Mouse (Mus musculus) liver, adult (tissue): ENCODE results near the gene Usp45.

Experiments
- GATA4 ChIP-seq: IDR thresholded peaks from 2 replicates; pipeline ENCODE4 v1.6.1; 2014; ENCODE audit warnings: mild to moderate bottlenecking, low read length; ENCODE audit not compliant: insufficient replicate concordance

The Usp45 gene

DNA sequence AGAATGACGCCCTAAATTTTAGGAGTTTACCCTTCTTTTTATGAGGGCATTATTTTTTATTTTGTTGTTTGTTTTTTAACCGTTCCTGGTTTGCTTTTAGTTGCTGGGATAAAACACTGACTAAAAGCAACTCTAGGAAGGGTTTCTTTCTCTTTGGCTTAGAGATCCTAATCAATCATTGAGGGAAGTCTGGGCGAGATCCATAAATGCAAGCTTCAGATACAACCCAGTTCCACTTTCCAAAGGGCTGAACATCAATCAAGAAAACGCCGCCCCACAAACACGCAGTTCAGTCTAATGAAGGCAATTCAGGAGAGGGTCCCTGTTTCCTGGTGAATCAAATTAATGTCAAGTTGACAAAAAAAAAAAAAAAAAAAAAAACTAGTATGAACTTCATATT is 111.8 kb downstream of the Usp45 start:
- TF ChIP-seq GATA4: no peak

DNA sequence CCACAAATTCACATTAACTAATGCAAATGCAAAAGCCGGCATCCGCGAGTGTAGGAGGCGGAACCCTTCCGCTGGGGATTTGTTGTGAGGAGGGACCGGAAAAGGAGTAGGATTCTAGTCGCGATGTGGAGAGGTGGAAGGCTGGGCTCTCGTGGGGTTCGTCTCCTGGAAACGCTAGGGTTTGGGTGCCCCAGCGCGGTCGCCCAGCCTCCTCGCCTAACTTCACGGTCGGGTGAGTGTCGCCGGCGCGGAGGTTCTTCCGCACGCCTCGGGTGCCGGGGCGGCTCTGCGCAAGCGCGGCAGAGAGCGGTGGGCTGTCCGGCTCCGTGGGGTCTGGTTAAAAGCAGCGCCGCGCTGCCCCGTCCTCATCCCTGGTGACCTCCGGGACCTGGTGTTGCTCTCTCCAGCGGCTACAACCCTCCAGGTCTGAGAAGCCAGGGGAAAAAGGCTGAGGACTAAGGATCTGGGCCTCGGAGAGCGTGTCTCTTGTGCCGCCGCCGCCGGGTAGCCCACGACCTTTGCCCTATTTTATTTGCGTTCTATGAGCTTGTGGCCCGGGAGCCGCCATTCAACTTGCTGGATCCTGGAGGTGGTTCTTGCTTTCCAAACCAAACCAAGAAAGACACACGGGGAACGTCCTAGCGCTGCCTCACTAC is 112.7 kb downstream of the Usp45 start, which contains the start of gene Coq3:
TSS of gene Coq3 (plus strand) at position 109 of the 656 bp plus-strand sequence.
- peak; percentile 21; the same call in 1 of the 2 replicates for TF ChIP-seq GATA4

- no peak for TF ChIP-seq GATA4
These were observed 115.8 kb downstream of the Usp45 start for GRCm38 (mm10) chr4:21882806-21883205.

- TF ChIP-seq GATA4: no peak
These were observed 118.9 kb downstream of the Usp45 start for GRCm38 (mm10) chr4:21885831-21886230.
